Mouse (Mus musculus): ENCODE results near the gene Vmn1r175.
"Not testable (repeated sequence)": the region's sequence is repeated elsewhere in the genome, so short reads cannot be mapped to it uniquely, and the experiment has no call there.

Gene Vmn1r175

GRCm38 (mm10) chr7:23810543-23810942 lies at the start of gene Vmn1r175:
Gene Vmn1r175 (minus strand): TSS chr7:23810643.
- DNase-seq = not testable (repeated sequence)

GRCm38 (mm10) chr7:23837272-23837671 lies 26.8 kb upstream of the Vmn1r175 start, which contains the start of gene Vmn1r176:
Gene Vmn1r176 (minus strand): TSS chr7:23837372.
- DNase-seq = not testable (repeated sequence)

- DNase-seq = no peak
These were observed 25.9 kb downstream of the Vmn1r175 start for GRCm38 (mm10) chr7:23784526-23784925.
